Mouse (Mus musculus) forebrain, embryonic 15.5 days (tissue): ENCODE measurements around the gene Slc35a1. TPM values are rescaled to one million over a fixed set of nuclear protein-coding genes. Genes with fewer than 3 reads are reported as not detected.
"Not testable (repeated sequence)": the region's sequence is repeated elsewhere in the genome, so short reads cannot be mapped to it uniquely, and the experiment has no call there.

Experiments used
- ATAC-seq: fragments of 200-750 bp; cut with Nextera tagmentation; replicated peaks from 2 replicates; pipeline ENCODE4 v1.8.0; 2017; ENCODE audit warnings: mild to moderate bottlenecking, moderate TSS enrichment, moderate library complexity
- H3K27ac ChIP-seq: fragments of 300-500 bp; sonication (generic); replicated peaks from 2 replicates; pipeline ENCODE4 v1.5.1; 2015; ENCODE audit warnings: mild to moderate bottlenecking, inconsistent platforms
- H3K27me3 ChIP-seq: fragments of 300-500 bp; sonication (generic); 2 replicates; pipeline ENCODE4 v1.6.1; 2015; ENCODE audit warnings: inconsistent platforms
- H3K36me3 ChIP-seq: fragments of 300-500 bp; sonication (generic); 2 replicates; pipeline ENCODE4 v1.6.1; 2015; ENCODE audit warnings: mild to moderate bottlenecking, inconsistent platforms
- H3K4me1 ChIP-seq: fragments of 300-500 bp; sonication (generic); 2 replicates; pipeline ENCODE4 v1.6.1; 2015; ENCODE audit warnings: inconsistent platforms
- H3K4me2 ChIP-seq: fragments of 300-500 bp; sonication (generic); replicated peaks from 2 replicates; pipeline ENCODE4 v1.6.1; 2015; ENCODE audit warnings: mild to moderate bottlenecking, inconsistent platforms
- H3K4me3 ChIP-seq: fragments of 300-500 bp; sonication (generic); 2 replicates; pipeline ENCODE4 v1.5.1; 2015; ENCODE audit warnings: mild to moderate bottlenecking, inconsistent platforms
- H3K9ac ChIP-seq: fragments of 300-500 bp; sonication (generic); replicated peaks from 2 replicates; pipeline ENCODE4 v1.6.1; 2015; ENCODE audit warnings: mild to moderate bottlenecking, inconsistent platforms
- H3K9me3 ChIP-seq: fragments of 300-500 bp; sonication (generic); 2 replicates; pipeline ENCODE4 v1.6.1; 2016; ENCODE audit warnings: inconsistent platforms
- WGBS: fragments of 180-500 bp; shearing (Covaris S2); methylation state at CpG from one replicate; pipeline ENCODE4 v1.1.7; 2015; ENCODE audit warnings: mixed read lengths; 5-methylcytosine and 5-hydroxymethylcytosine counted together
- polyA plus RNA-seq: library from polyadenylated mRNA; unstranded; fragments of >200 nt; fragmentation: Nextera tagmentation; extraction: Ambion mirVana; gene quantifications from 2 replicates; pipeline ENCODE4 v1.2.1, GENCODE M21; 2015

Gene Slc35a1
- polyA plus RNA-seq = 50.6 and 52.3 TPM in 2 replicates

- H3K27me3 ChIP-seq = no peaks in the 10 kb centered on the region
- under 1% methylated on average over 63 of the region's 65 CpGs for WGBS
Observed at GRCm38 (mm10) chr4:34686874-34687567, at the start of gene Slc35a1. TSS of gene Slc35a1 (minus strand) at chr4:34687438.

GRCm38 (mm10) chr4:34734461-34734860 lies 47.2 kb upstream of the Slc35a1 start:
- Histone ChIP-seq H3K9ac (no peak overlapping the region), H3K27ac (no peak overlapping the region), H3K36me3 (no peaks in the 10 kb centered on the region), H3K4me1 (0 out of 2 replicates have a peak, but pooled peaks cover 7% of the 10 kb centered on the region), H3K4me3 (no peak overlapping the region), H3K9me3 (no peaks in the 10 kb centered on the region), H3K4me2 (no peak overlapping the region), H3K27me3 (no peaks in the 10 kb centered on the region)
- 86% methylated on average over 3 of the region's 3 CpGs for WGBS
- no peak for ATAC-seq

More at GRCm38 (mm10) chr4:34686874-34687567, at the start of gene Slc35a1:
- Histone ChIP-seq H3K9ac (peak within 1 kb of the TSS; percentile 94), H3K4me1 (peaks cover 16% of the 10 kb centered on the region), H3K9me3 (no peaks in the 10 kb centered on the region), H3K4me2 (peak within 1 kb of the TSS; percentile 43), H3K36me3 (peaks cover 12% of the 10 kb centered on the region), H3K27ac (peak within 1 kb of the TSS; percentile 95), H3K4me3 (peak within 1 kb of the TSS; percentile 82)
- peak; percentile 99 for ATAC-seq

- H3K9ac ChIP-seq, H3K4me2 ChIP-seq, H3K27me3 ChIP-seq, H3K9me3 ChIP-seq, H3K27ac ChIP-seq, ATAC-seq, H3K36me3 ChIP-seq, H3K4me3 ChIP-seq, H3K4me1 ChIP-seq: not testable (repeated sequence)
- WGBS = 27% methylated on average over 2 of the region's 2 CpGs
Observed at GRCm38 (mm10) chr4:34733415-34733814, 46.2 kb upstream of the Slc35a1 start.

- H3K9ac ChIP-seq = peak within 1 kb of the TSS; percentile 41
- H3K4me3 ChIP-seq = peak within 1 kb of the TSS; percentile 47
- 0 out of 2 replicates have a peak, but pooled peaks cover 7% of the 10 kb centered on the region for H3K4me1 ChIP-seq
- no peaks in the 10 kb centered on the region for H3K9me3 ChIP-seq
- ATAC-seq = peak; percentile 96
- H3K27me3 ChIP-seq = no peaks in the 10 kb centered on the region
- H3K27ac ChIP-seq = no peak within 1 kb of the TSS
- H3K4me2 ChIP-seq = peak within 1 kb of the TSS; percentile 78
- under 1% methylated on average over 38 of the region's 38 CpGs for WGBS
- no peaks in the 10 kb centered on the region for H3K36me3 ChIP-seq
Observed at GRCm38 (mm10) chr4:34729851-34730341, 42.7 kb upstream of the Slc35a1 start, which contains the start of gene Cfap206. TSS of gene Cfap206 (minus strand) at chr4:34730206.

- H3K4me2 ChIP-seq, H3K27me3 ChIP-seq, H3K4me3 ChIP-seq, H3K27ac ChIP-seq, H3K9ac ChIP-seq, H3K4me1 ChIP-seq, ATAC-seq, H3K9me3 ChIP-seq, H3K36me3 ChIP-seq: not testable (repeated sequence)
- 88% methylated on average over 3 of the region's 3 CpGs for WGBS
Observed at GRCm38 (mm10) chr4:34725710-34726109, 38.5 kb upstream of the Slc35a1 start.

- Histone ChIP-seq H3K4me3 (no peak overlapping the region), H3K9ac (no peak overlapping the region), H3K4me1 (no peaks in the 10 kb centered on the region), H3K9me3 (no peaks in the 10 kb centered on the region), H3K27ac (no peak overlapping the region), H3K27me3 (no peaks in the 10 kb centered on the region), H3K4me2 (no peak overlapping the region), H3K36me3 (no peaks in the 10 kb centered on the region)
- 55% methylated on average over 4 of the region's 4 CpGs for WGBS
- ATAC-seq = no peak
Observed at GRCm38 (mm10) chr4:34724306-34724705, 37.1 kb upstream of the Slc35a1 start.

- no peaks in the 10 kb centered on the region for H3K36me3 ChIP-seq
- no peaks in the 10 kb centered on the region for H3K4me1 ChIP-seq
- ATAC-seq = no peak
- no peak overlapping the region for H3K4me2 ChIP-seq
- WGBS = 77% methylated on average over 4 of the region's 4 CpGs
- no peak overlapping the region for H3K4me3 ChIP-seq
- H3K9ac ChIP-seq = no peak overlapping the region
- no peaks in the 10 kb centered on the region for H3K27me3 ChIP-seq
- no peaks in the 10 kb centered on the region for H3K9me3 ChIP-seq
- no peak overlapping the region for H3K27ac ChIP-seq
Observed at GRCm38 (mm10) chr4:34723186-34723585, 35.9 kb upstream of the Slc35a1 start.

GRCm38 (mm10) chr4:34720127-34720895 lies 33.1 kb upstream of the Slc35a1 start:
- ATAC-seq = no peak
- no peaks in the 10 kb centered on the region for H3K9me3 ChIP-seq
- WGBS = 93% methylated on average over 7 of the region's 7 CpGs
- H3K27ac ChIP-seq = no peak overlapping the region
- H3K9ac ChIP-seq = no peak overlapping the region
- no peaks in the 10 kb centered on the region for H3K27me3 ChIP-seq
- no peaks in the 10 kb centered on the region for H3K36me3 ChIP-seq
- H3K4me1 ChIP-seq = no peaks in the 10 kb centered on the region
- no peak overlapping the region for H3K4me2 ChIP-seq
- no peak overlapping the region for H3K4me3 ChIP-seq

GRCm38 (mm10) chr4:34719421-34719820 lies 32.2 kb upstream of the Slc35a1 start:
- H3K4me3 ChIP-seq = no peak overlapping the region
- no peaks in the 10 kb centered on the region for H3K27me3 ChIP-seq
- no peak for ATAC-seq
- H3K9me3 ChIP-seq = no peaks in the 10 kb centered on the region
- WGBS = 98% methylated on average over 12 of the region's 12 CpGs
- H3K36me3 ChIP-seq = no peaks in the 10 kb centered on the region
- no peaks in the 10 kb centered on the region for H3K4me1 ChIP-seq
- no peak overlapping the region for H3K9ac ChIP-seq
- no peak overlapping the region for H3K4me2 ChIP-seq
- H3K27ac ChIP-seq = no peak overlapping the region

GRCm38 (mm10) chr4:34715062-34715461 lies 27.8 kb upstream of the Slc35a1 start:
- ATAC-seq = no peak
- H3K4me3 ChIP-seq = no peak overlapping the region
- no peak overlapping the region for H3K4me2 ChIP-seq
- 100% methylated on average over 1 of the region's 1 CpGs for WGBS
- H3K36me3 ChIP-seq = no peaks in the 10 kb centered on the region
- H3K27me3 ChIP-seq = no peaks in the 10 kb centered on the region
- no peak overlapping the region for H3K9ac ChIP-seq
- H3K4me1 ChIP-seq = no peaks in the 10 kb centered on the region
- no peak overlapping the region for H3K27ac ChIP-seq
- H3K9me3 ChIP-seq = no peaks in the 10 kb centered on the region

GRCm38 (mm10) chr4:34708127-34708526 lies 20.9 kb upstream of the Slc35a1 start:
- no peaks in the 10 kb centered on the region for H3K36me3 ChIP-seq
- no peaks in the 10 kb centered on the region for H3K27me3 ChIP-seq
- H3K4me2 ChIP-seq = no peak overlapping the region
- H3K4me1 ChIP-seq = no peaks in the 10 kb centered on the region
- no peak overlapping the region for H3K9ac ChIP-seq
- no peak for ATAC-seq
- 87% methylated on average over 3 of the region's 3 CpGs for WGBS
- H3K4me3 ChIP-seq = no peak overlapping the region
- H3K9me3 ChIP-seq = no peaks in the 10 kb centered on the region
- H3K27ac ChIP-seq = no peak overlapping the region

GRCm38 (mm10) chr4:34707248-34707647 lies 20.0 kb upstream of the Slc35a1 start:
- H3K9ac ChIP-seq = no peak overlapping the region
- WGBS = 80% methylated on average over 3 of the region's 3 CpGs
- no peak for ATAC-seq
- no peaks in the 10 kb centered on the region for H3K9me3 ChIP-seq
- no peaks in the 10 kb centered on the region for H3K36me3 ChIP-seq
- no peak overlapping the region for H3K4me3 ChIP-seq
- no peaks in the 10 kb centered on the region for H3K4me1 ChIP-seq
- H3K27ac ChIP-seq = no peak overlapping the region
- H3K27me3 ChIP-seq = no peaks in the 10 kb centered on the region
- no peak overlapping the region for H3K4me2 ChIP-seq
